Mouse (Mus musculus) neural tube, embryonic 14.5 days (tissue): Measurements from ENCODE around the gene Poldip3. TPM values are rescaled to one million over a fixed set of nuclear protein-coding genes. Genes with fewer than 3 reads are reported as not detected.

ENCODE experiments used
- ATAC-seq: fragments of 200-750 bp; cut with Nextera tagmentation; 2 replicates; pipeline ENCODE4 v1.8.0; 2017; ENCODE audit warnings: low read depth, mild to moderate bottlenecking, moderate TSS enrichment, moderate library complexity
- H3K27ac ChIP-seq: fragments of 300-500 bp; sonication (generic); 2 replicates; pipeline ENCODE4 v1.5.1; 2014; ENCODE audit warnings: low read depth, mild to moderate bottlenecking, control low read depth, low read length, moderate library complexity, mixed read lengths
- H3K27me3 ChIP-seq: fragments of 300-500 bp; sonication (generic); 2 replicates; pipeline ENCODE4 v1.6.1; 2014; ENCODE audit warnings: low read length; ENCODE audit not compliant: control insufficient read depth, insufficient read depth
- H3K36me3 ChIP-seq: fragments of 300-500 bp; sonication (generic); 2 replicates; pipeline ENCODE4 v1.6.1; 2014; ENCODE audit warnings: low read length, mixed read lengths; ENCODE audit not compliant: control insufficient read depth, insufficient read depth
- H3K4me1 ChIP-seq: fragments of 300-500 bp; sonication (generic); 2 replicates; pipeline ENCODE4 v1.6.1; 2014; ENCODE audit warnings: low read length; ENCODE audit not compliant: control insufficient read depth, insufficient read depth
- H3K4me2 ChIP-seq: fragments of 300-500 bp; sonication (generic); 2 replicates; pipeline ENCODE4 v1.6.1; 2014; ENCODE audit warnings: mild to moderate bottlenecking, low read depth, low read length, control low read depth
- H3K4me3 ChIP-seq: fragments of 300-500 bp; sonication (generic); 2 replicates; pipeline ENCODE4 v1.5.1; 2014; ENCODE audit warnings: low read depth, low read length, control low read depth, mixed read lengths
- H3K9ac ChIP-seq: fragments of 300-500 bp; sonication (generic); replicated peaks from 2 replicates; pipeline ENCODE4 v1.6.1; 2014; ENCODE audit warnings: low read depth, mild to moderate bottlenecking, control low read depth, low read length, mixed read lengths
- H3K9me3 ChIP-seq: fragments of 300-500 bp; sonication (generic); 2 replicates; pipeline ENCODE4 v1.6.1; 2016; ENCODE audit warnings: low read length; ENCODE audit not compliant: control insufficient read depth
- WGBS: fragments of 180-500 bp; shearing (Covaris S2); extraction: QIAGEN DNeasy Blood & Tissue Kit; methylation state at CpG from one replicate; pipeline ENCODE4 v1.1.7; 2014; 5-methylcytosine and 5-hydroxymethylcytosine counted together
- polyA plus RNA-seq: library from polyadenylated mRNA; unstranded; fragments of >200 nt; fragmentation: Nextera tagmentation; extraction: Ambion mirVana; gene quantifications from 2 replicates; pipeline ENCODE4 v1.2.1, GENCODE M21; 2014

Poldip3 gene
- polyA plus RNA-seq, 1 experiment from 2014 or later: 153 TPM

DNA sequence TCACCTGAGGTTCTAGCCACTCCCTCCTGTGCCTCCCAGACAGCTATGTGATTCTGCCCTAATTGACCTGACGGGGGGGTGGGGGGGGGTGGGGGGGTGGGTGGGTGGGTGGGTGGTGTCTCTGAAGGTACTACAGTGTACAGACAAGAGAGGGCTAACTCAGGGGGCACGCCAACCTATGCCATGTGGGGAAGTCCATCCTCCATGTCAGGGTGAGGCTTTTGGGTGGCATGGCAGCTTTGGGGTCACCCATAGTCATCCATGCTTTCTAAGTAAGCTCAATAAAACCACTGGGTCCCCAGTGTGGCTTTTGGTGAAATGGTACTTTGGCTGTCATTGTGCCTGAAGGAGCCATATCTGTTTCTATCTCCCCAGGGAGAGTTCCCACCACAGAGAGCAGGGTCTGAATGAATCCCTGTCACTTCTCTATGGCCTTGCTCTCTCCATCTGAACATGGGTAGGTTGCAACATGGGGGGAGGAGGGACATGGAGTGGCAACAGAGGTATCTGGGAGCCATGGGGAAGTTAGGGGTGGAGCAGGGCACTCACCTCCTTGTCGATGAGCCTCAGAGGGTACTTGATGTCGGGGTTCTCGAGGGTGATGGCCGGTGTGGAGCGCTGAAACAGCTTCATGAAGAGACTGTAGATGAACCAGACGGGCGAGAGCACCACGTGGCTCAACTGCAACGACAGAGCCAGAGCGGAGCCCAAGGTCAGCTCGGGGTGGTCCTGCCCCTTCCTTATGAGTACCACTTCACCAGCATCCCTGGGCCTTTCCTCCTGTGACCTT is 16.5 kb upstream of the Poldip3 start:
- Histone ChIP-seq H3K27me3 (no peaks in the 10 kb centered on the region), H3K9me3 (no peaks in the 10 kb centered on the region), H3K36me3 (peaks cover 11% of the 10 kb centered on the region; the same call in 1 of the 2 replicates), H3K9ac (no peak overlapping the region), H3K27ac (no peak overlapping the region), H3K4me2 (no peak overlapping the region), H3K4me3 (no peak overlapping the region), H3K4me1 (peaks cover 7% of the 10 kb centered on the region)
- ATAC-seq: no peak
- 92% methylated on average over 13 of the region's 13 CpGs for WGBS

DNA sequence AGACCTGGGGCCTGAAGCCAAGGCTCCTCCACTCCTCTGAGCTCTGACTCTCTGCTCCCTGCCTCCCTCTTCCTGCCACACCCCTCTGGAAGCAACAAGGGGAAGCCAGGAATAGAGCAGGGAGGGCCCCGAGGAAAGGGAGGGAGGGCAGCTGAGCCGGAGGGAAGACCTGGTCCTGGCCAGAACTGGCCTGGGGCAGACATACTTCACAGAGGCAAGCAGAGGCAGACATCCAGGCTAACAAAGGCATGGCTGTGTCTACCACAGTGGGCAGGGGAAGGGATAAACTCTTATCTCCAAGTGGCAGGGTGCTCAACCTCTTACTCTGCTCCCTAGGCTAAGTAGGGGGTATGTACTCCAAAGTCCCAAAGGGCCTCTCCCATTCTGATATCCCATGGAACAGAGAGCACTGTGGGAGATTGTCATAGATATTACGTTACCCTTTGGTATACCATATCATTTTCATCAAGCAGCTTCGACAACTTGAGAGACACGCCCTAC is 15.8 kb upstream of the Poldip3 start:
- no peak for ATAC-seq
- no peak overlapping the region for H3K9ac ChIP-seq
- no peaks in the 10 kb centered on the region for H3K27me3 ChIP-seq
- no peak overlapping the region for H3K4me3 ChIP-seq
- no peak overlapping the region for H3K27ac ChIP-seq
- WGBS: 81% methylated on average over 5 of the region's 5 CpGs
- H3K36me3 ChIP-seq: peaks cover 18% of the 10 kb centered on the region
- H3K4me1 ChIP-seq: no peaks in the 10 kb centered on the region; the same call in 1 of the 2 replicates
- no peak overlapping the region for H3K4me2 ChIP-seq
- H3K9me3 ChIP-seq: no peaks in the 10 kb centered on the region

GRCm38 (mm10) chr15:83162818-83163485 is 13.8 kb upstream of the Poldip3 start:
- Histone ChIP-seq H3K9me3 (no peaks in the 10 kb centered on the region), H3K27me3 (no peaks in the 10 kb centered on the region), H3K4me2 (no peak overlapping the region), H3K9ac (no peak overlapping the region), H3K27ac (no peak overlapping the region), H3K4me3 (no peak overlapping the region), H3K36me3 (peaks cover 31% of the 10 kb centered on the region), H3K4me1 (no peaks in the 10 kb centered on the region)
- WGBS: 95% methylated on average over 11 of the region's 11 CpGs
- no peak for ATAC-seq

DNA sequence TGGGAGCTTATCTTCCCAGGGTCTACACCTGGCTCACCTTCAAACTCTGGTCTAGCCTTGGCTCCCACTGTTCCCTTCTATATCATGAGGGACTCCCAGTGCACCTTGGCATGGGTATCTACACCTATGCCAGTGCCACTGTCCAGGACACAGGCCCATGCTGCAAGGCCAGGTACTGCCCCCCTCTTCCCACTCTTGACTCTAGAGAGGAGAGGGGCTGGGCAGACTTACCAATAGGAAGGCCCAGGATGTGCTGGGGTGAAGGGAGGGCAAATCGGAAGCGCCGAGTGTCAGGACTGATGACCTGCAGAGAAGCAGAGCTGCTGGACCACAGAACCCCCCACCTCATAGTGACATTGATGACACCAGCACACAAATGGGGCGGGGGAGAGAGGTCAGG is 12.8 kb upstream of the Poldip3 start:
- H3K4me2 ChIP-seq: no peak overlapping the region
- WGBS: 97% methylated on average over 4 of the region's 4 CpGs
- H3K36me3 ChIP-seq: peaks cover 31% of the 10 kb centered on the region
- no peak overlapping the region for H3K27ac ChIP-seq
- ATAC-seq: no peak
- no peak overlapping the region for H3K9ac ChIP-seq
- H3K4me3 ChIP-seq: no peak overlapping the region
- no peaks in the 10 kb centered on the region for H3K9me3 ChIP-seq
- H3K27me3 ChIP-seq: no peaks in the 10 kb centered on the region
- no peaks in the 10 kb centered on the region for H3K4me1 ChIP-seq

DNA sequence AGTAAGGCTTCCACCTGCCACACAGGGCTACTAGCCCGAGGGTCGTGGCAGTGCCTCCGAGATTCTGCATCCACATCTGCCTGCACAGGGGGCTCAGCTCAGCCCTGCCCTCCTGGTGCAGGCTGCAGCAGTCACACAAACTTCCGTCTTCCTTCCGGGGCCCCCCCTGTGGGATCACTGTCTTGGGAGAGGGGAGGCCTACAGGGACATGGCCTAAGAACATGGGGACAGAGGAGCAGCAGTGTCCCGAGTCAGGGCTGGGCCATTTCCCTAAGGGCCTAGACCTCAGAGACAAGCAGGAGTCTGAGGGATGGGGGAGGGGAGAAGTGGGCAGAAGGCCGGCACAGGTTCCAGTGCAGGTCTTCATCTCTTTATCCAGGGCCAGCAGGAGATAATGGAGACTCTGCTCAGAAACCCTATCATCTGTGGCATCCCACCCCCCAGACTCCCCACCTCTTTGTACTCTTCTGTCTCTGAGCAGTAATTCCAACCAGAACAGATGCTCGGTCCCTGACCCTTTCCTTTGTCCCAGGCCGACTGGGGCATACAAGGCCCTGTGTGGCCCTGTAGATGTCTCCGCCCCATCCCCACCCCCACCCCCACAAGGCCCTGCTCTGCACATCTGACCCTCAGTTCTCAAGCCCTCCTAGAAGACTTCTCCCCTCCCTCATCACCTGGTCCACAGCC is 12.0 kb upstream of the Poldip3 start:
- Histone ChIP-seq H3K4me3 (no peak overlapping the region), H3K27me3 (no peaks in the 10 kb centered on the region), H3K4me1 (no peaks in the 10 kb centered on the region), H3K9ac (no peak overlapping the region), H3K9me3 (no peaks in the 10 kb centered on the region), H3K36me3 (peaks cover 31% of the 10 kb centered on the region), H3K4me2 (no peak overlapping the region), H3K27ac (no peak overlapping the region)
- no peak for ATAC-seq
- 23% methylated on average over 10 of the region's 10 CpGs for WGBS

DNA sequence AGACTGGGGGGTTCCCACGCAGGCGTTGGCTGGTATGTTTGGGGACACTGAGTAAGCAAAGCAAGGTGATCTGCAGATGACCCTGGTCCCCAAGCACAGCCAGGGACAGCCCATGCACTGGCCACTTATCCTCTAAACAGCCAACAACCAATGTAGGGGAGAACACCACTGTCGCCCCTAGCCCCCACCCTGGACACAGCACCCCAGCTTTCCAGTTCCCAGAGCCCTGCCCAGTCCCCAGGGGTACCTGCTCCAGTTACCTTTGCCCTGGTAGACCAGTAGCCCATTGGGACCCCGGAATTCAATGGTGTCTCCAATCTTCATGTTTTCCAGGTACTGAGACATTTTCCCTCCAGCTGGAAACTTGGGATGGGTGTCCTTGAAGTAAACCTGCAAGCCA is 11.4 kb upstream of the Poldip3 start:
- no peak overlapping the region for H3K9ac ChIP-seq
- no peaks in the 10 kb centered on the region for H3K9me3 ChIP-seq
- no peaks in the 10 kb centered on the region for H3K4me1 ChIP-seq
- H3K4me3 ChIP-seq: no peak overlapping the region
- no peaks in the 10 kb centered on the region for H3K27me3 ChIP-seq
- H3K27ac ChIP-seq: no peak overlapping the region
- no peak for ATAC-seq
- WGBS: 93% methylated on average over 4 of the region's 4 CpGs
- H3K36me3 ChIP-seq: peaks cover 31% of the 10 kb centered on the region
- no peak overlapping the region for H3K4me2 ChIP-seq

DNA sequence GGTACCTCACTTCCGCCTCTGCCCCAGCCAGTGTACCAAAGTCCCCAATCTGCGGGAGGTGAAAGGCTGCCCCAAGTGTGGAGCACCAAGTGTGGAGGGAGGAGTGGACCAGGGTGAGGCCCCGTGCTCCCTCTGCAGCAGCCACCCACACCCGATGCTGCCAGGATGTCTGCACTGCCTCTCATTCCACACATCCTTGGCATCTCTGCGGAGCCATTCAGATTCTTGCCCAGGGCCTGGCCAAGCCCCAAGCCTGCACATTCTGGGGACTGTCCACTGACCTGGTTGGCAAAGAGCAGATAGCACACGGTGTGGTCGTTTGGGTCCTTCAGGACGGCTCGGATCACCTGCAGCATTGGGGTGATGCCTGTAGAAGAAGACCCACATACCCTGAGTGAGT is 10.6 kb upstream of the Poldip3 start:
- H3K4me2 ChIP-seq: no peak overlapping the region
- no peak overlapping the region for H3K27ac ChIP-seq
- WGBS: 94% methylated on average over 9 of the region's 9 CpGs
- no peaks in the 10 kb centered on the region for H3K9me3 ChIP-seq
- H3K4me3 ChIP-seq: no peak overlapping the region
- H3K4me1 ChIP-seq: no peaks in the 10 kb centered on the region
- no peaks in the 10 kb centered on the region for H3K27me3 ChIP-seq
- no peak for ATAC-seq
- no peak overlapping the region for H3K9ac ChIP-seq
- peaks cover 31% of the 10 kb centered on the region for H3K36me3 ChIP-seq

- WGBS: 93% methylated on average over 7 of the region's 7 CpGs
- no peaks in the 10 kb centered on the region for H3K27me3 ChIP-seq
- no peaks in the 10 kb centered on the region for H3K4me1 ChIP-seq
- peaks cover 31% of the 10 kb centered on the region for H3K36me3 ChIP-seq
- H3K9me3 ChIP-seq: no peaks in the 10 kb centered on the region
- H3K4me2 ChIP-seq: no peak overlapping the region
- ATAC-seq: no peak
- H3K4me3 ChIP-seq: no peak overlapping the region
- no peak overlapping the region for H3K9ac ChIP-seq
- H3K27ac ChIP-seq: no peak overlapping the region
These were observed 9.5 kb upstream of the Poldip3 start for GRCm38 (mm10) chr15:83158587-83159160.
